Mouse (Mus musculus) frontal cortex, adult (tissue): ENCODE data around the gene Lpp.

ENCODE experiments used
- ATAC-seq: cut with Nextera tagmentation; 2 replicates; pipeline ENCODE4 v1.9.2; 2017; ENCODE audit warnings: mild to moderate bottlenecking, moderate library complexity, mixed read lengths; ENCODE audit not compliant: low TSS enrichment

The Lpp gene

GRCm38 (mm10) chr16:24678942-24679341 is 285.6 kb downstream of the Lpp start:
- no peak for ATAC-seq

GRCm38 (mm10) chr16:24695062-24695461 is 301.8 kb downstream of the Lpp start:
- no peak for ATAC-seq

- no peak for ATAC-seq
Observed at GRCm38 (mm10) chr16:24704215-24704614, 310.9 kb downstream of the Lpp start.

GRCm38 (mm10) chr16:24723641-24724040 is 330.3 kb downstream of the Lpp start:
- no peak for ATAC-seq

- no peak for ATAC-seq
Observed at GRCm38 (mm10) chr16:24732751-24733150, 339.4 kb downstream of the Lpp start.

GRCm38 (mm10) chr16:24733321-24733720 is 340.0 kb downstream of the Lpp start:
- ATAC-seq, result no peak

- no peak for ATAC-seq
Observed at GRCm38 (mm10) chr16:24735754-24736153, 342.4 kb downstream of the Lpp start.

- ATAC-seq, result peak; percentile 57; the same call in 1 of the 2 replicates
Observed at GRCm38 (mm10) chr16:24737362-24738057, 344.2 kb downstream of the Lpp start.

GRCm38 (mm10) chr16:24740714-24741113 is 347.4 kb downstream of the Lpp start:
- ATAC-seq, result no peak

GRCm38 (mm10) chr16:24749816-24750215 is 356.5 kb downstream of the Lpp start:
- ATAC-seq, result no peak

- no peak for ATAC-seq
Observed at GRCm38 (mm10) chr16:24756141-24756540, 362.8 kb downstream of the Lpp start.

GRCm38 (mm10) chr16:24766051-24766450 is 372.7 kb downstream of the Lpp start:
- ATAC-seq, result no peak

- ATAC-seq, result no peak
Observed at GRCm38 (mm10) chr16:24766596-24766995, 373.3 kb downstream of the Lpp start.

GRCm38 (mm10) chr16:24777053-24777452 is 383.7 kb downstream of the Lpp start:
- ATAC-seq, result no peak

GRCm38 (mm10) chr16:24778432-24779274 is 385.3 kb downstream of the Lpp start:
- ATAC-seq, result 0 out of 2 replicates have a peak, but pooled peaks have one; percentile 34

- ATAC-seq, result no peak
Observed at GRCm38 (mm10) chr16:24780545-24780944, 387.2 kb downstream of the Lpp start.

- no peak for ATAC-seq
Observed at GRCm38 (mm10) chr16:24781922-24782321, 388.6 kb downstream of the Lpp start.

- ATAC-seq, result no peak
Observed at GRCm38 (mm10) chr16:24785651-24786050, 392.3 kb downstream of the Lpp start.

GRCm38 (mm10) chr16:24788973-24789372 is 395.7 kb downstream of the Lpp start:
- no peak for ATAC-seq

GRCm38 (mm10) chr16:24791387-24791786 is 398.1 kb downstream of the Lpp start:
- no peak for ATAC-seq

GRCm38 (mm10) chr16:24791984-24792383 is 398.7 kb downstream of the Lpp start:
- ATAC-seq, result no peak

- no peak for ATAC-seq
Observed at GRCm38 (mm10) chr16:24792836-24793235, 399.5 kb downstream of the Lpp start.

- ATAC-seq, result no peak
Observed at GRCm38 (mm10) chr16:24794665-24795064, 401.4 kb downstream of the Lpp start.
